Mouse (Mus musculus): ENCODE measurements around the gene Wdr82.

- no peak for TF ChIP-seq POLR2A (IDR thresholded peaks at IDR 0.05; ENCODE audit: low read depth, low read length)
- no peak for TF ChIP-seq CTCF (IDR thresholded peaks at IDR 0.05; ENCODE audit: extremely low read depth, insufficient read length, insufficient replicate concordance, low read depth, low read length)
Observed at GRCm38 (mm10) chr9:106205713-106206290, 35.1 kb downstream of the Wdr82 start.

Data from small intestine, adult 2 months (tissue).